In the genomic region with DNA sequence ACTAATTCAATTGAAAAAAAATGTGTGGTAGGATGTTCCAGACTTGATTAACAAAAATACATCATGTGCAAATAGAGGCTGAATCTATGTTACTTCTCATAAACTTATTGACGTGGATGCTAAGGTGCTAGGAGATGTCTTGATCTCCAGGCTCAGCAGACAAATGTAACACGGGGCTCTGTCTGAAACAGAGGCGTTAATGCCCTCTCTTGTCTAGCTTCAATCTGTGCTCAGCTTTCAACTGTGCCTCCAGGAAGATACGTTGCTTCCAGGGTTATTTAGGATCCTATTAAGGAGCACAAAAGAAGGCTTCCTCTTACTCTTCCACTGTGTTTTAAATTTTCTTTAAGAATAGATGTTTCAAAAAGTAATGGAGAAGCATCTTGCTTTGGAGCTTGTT, we compare ENCODE assay signal across 39 mouse cellular contexts. TPM values are rescaled to one million over a fixed set of nuclear protein-coding genes. Genes with fewer than 3 reads are reported as not detected.
"Had no signal": no experiment of that assay in that cellular context is flagged by ENCODE, and none has a peak within 500 bp of the region (broad histone marks: within the 10 kb centered on the region; RNA-seq: fewer than 3 reads in every experiment).

No protein-coding gene starts in this region.

- H3K36me3 ChIP-seq: heart, embryonic 10.5 days; heart, embryonic 13.5 days; heart, embryonic 15.5 days; hindbrain, embryonic 13.5 days; hindbrain, embryonic 15.5 days; kidney, embryonic 15.5 days; limb, embryonic 10.5 days; limb, embryonic 12.5 days; liver, embryonic 13.5 days had no signal

- H3K4me2 ChIP-seq: heart, embryonic 13.5 days; heart, embryonic 15.5 days; hindbrain, embryonic 13.5 days; hindbrain, embryonic 15.5 days; kidney, embryonic 15.5 days; limb, embryonic 12.5 days; liver, embryonic 11.5 days; liver, embryonic 13.5 days had no signal

- H3K9me3 ChIP-seq: heart, embryonic 10.5 days; heart, embryonic 13.5 days; heart, embryonic 15.5 days; hindbrain, embryonic 13.5 days; hindbrain, embryonic 15.5 days; kidney, embryonic 15.5 days; limb, embryonic 10.5 days; limb, embryonic 12.5 days; liver, embryonic 13.5 days had no signal

- ATAC-seq: hindbrain, postnatal 0 days; intestine, embryonic 16.5 days had no signal

- H3K4me3 ChIP-seq: heart, embryonic 10.5 days; heart, embryonic 13.5 days; heart, embryonic 15.5 days; hindbrain, embryonic 13.5 days; hindbrain, embryonic 15.5 days; kidney, embryonic 15.5 days; limb, embryonic 10.5 days; limb, embryonic 12.5 days; liver, embryonic 13.5 days had no signal

- H3K9ac ChIP-seq: heart, embryonic 13.5 days; heart, embryonic 15.5 days; hindbrain, embryonic 13.5 days; hindbrain, embryonic 15.5 days; kidney, embryonic 15.5 days; limb, embryonic 12.5 days; liver, embryonic 13.5 days had no signal

- H3K27me3 ChIP-seq: heart, embryonic 13.5 days; heart, embryonic 15.5 days; liver, embryonic 13.5 days had no signal

- H3K4me1 ChIP-seq: heart, embryonic 10.5 days; heart, embryonic 13.5 days; heart, embryonic 15.5 days; hindbrain, embryonic 13.5 days; hindbrain, embryonic 15.5 days; kidney, embryonic 15.5 days; limb, embryonic 10.5 days; limb, embryonic 12.5 days; liver, embryonic 13.5 days had no signal

- H3K27ac ChIP-seq: heart, embryonic 10.5 days; heart, embryonic 13.5 days; heart, embryonic 15.5 days; hindbrain, embryonic 13.5 days; hindbrain, embryonic 15.5 days; hindbrain, postnatal 0 days; kidney, embryonic 15.5 days; kidney, postnatal 0 days; limb, embryonic 10.5 days; limb, embryonic 12.5 days; liver, embryonic 13.5 days had no signal

- DNase-seq: gastrocnemius, postnatal 14 days; gastrocnemius, postnatal 36 days; heart, adult 18-20 months; heart, postnatal 14 days; heart, postnatal 36 days; kidney, adult 11 months; kidney, adult 2 months; kidney, adult 9 months; kidney, postnatal 14 days; kidney, postnatal 36 days; layer of hippocampus, adult 9-11 months; layer of hippocampus, postnatal 36 days; liver; liver, embryonic 13.5 days had no signal

RNA-seq across cellular contexts. Expression of a gene that starts 20.8 kb away (rescaled TPM):
- total RNA-seq: gastrocnemius, adult 18-20 months; gastrocnemius, adult 8-10 months; gastrocnemius, postnatal 14 days; gastrocnemius, postnatal 36 days; heart, adult 18-20 months; heart, adult 8-10 months; heart, postnatal 14 days; heart, postnatal 36 days; hematopoietic stem cell, adult 5-6 weeks; hindbrain, postnatal 0 days; layer of hippocampus, adult 18-20 months; layer of hippocampus, adult 8-10 months; layer of hippocampus, postnatal 14 days; layer of hippocampus, postnatal 36 days; left cerebral cortex, adult 18-20 months; left cerebral cortex, adult 8-10 months; left cerebral cortex, postnatal 14 days; left cerebral cortex, postnatal 36 days had no signal
- polyA plus RNA-seq: gonadal fat pad, adult 2 months; hindbrain, embryonic 13.5 days; hindbrain, postnatal 0 days; kidney, adult 2 months; kidney, postnatal 0 days; large intestine, adult 2 months; limb, embryonic 10.5 days; limb, embryonic 12.5 days; liver, embryonic 11.5 days; liver, embryonic 13.5 days had no signal
